Mouse (Mus musculus) liver, embryonic 12.5 days (tissue): ENCODE data around the gene Mrpl23. TPM values are rescaled to one million over a fixed set of nuclear protein-coding genes. Genes with fewer than 3 reads are reported as not detected.

Experiments used
- ATAC-seq: fragments of 200-750 bp; cut with Nextera tagmentation; 2 replicates; pipeline ENCODE4 v1.8.0; 2017; ENCODE audit warnings: moderate number of reproducible peaks, mild to moderate bottlenecking, moderate library complexity
- H3K27ac ChIP-seq: fragments of 300-500 bp; sonication (generic); 2 replicates; pipeline ENCODE4 v1.5.1; 2016; ENCODE audit warnings: mild to moderate bottlenecking
- H3K27me3 ChIP-seq: fragments of 300-500 bp; sonication (generic); replicated peaks from 2 replicates; pipeline ENCODE4 v1.6.1; 2016; ENCODE audit warnings: mild to moderate bottlenecking, moderate library complexity
- H3K36me3 ChIP-seq: fragments of 300-500 bp; sonication (generic); 2 replicates; pipeline ENCODE4 v1.6.1; 2016; ENCODE audit warnings: mild to moderate bottlenecking, moderate library complexity
- H3K4me1 ChIP-seq: fragments of 300-500 bp; sonication (generic); 2 replicates; pipeline ENCODE4 v1.6.1; 2016
- H3K4me2 ChIP-seq: fragments of 300-500 bp; sonication (generic); 2 replicates; pipeline ENCODE4 v1.6.1; 2016; ENCODE audit warnings: mild to moderate bottlenecking, moderate library complexity
- H3K4me3 ChIP-seq: fragments of 300-500 bp; sonication (generic); 2 replicates; pipeline ENCODE4 v1.5.1; 2016; ENCODE audit warnings: mild to moderate bottlenecking, moderate library complexity
- H3K9ac ChIP-seq: fragments of 300-500 bp; sonication (generic); 2 replicates; pipeline ENCODE4 v1.6.1; 2016; ENCODE audit warnings: mild to moderate bottlenecking, moderate library complexity
- H3K9me3 ChIP-seq: fragments of 300-500 bp; sonication (generic); replicated peaks from 2 replicates; pipeline ENCODE4 v1.6.1; 2016; ENCODE audit warnings: mild to moderate bottlenecking, moderate library complexity
- WGBS: fragments of 180-500 bp; shearing (Covaris S2); methylation state at CpG from one replicate; pipeline ENCODE4 v1.1.7; 2016; ENCODE audit not compliant: insufficient replicate concordance; 5-methylcytosine and 5-hydroxymethylcytosine counted together
- polyA plus RNA-seq: library from polyadenylated mRNA; unstranded; fragments of >200 nt; fragmentation: Nextera tagmentation; extraction: Ambion mirVana; gene quantifications from 2 replicates; pipeline ENCODE4 v1.2.1, GENCODE M21; 2016

The Mrpl23 gene
- polyA plus RNA-seq, 1 experiment from 2014 or later, result 14.4 TPM

DNA sequence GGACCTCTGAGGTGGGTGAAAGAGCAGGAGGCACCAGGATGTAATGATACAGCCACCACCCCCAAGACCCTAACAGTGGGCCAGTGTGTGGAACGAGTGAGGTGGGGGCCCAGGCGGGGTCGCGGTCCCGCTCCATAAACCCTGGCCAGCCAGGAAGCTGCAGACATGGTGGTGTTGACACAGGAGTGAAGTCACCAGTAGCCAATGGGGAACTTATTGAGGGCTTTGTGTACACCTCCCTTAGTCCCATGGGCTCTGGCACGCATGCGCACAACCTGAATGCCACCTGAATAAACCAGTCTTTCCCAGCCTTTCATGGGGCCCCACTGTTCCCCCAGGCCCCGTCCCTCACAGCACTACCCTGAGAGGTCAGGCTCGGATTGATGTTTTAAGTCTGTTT, 38.1 kb downstream of the Mrpl23 start:
- peaks cover 62% of the 10 kb centered on the region for H3K4me1 ChIP-seq
- H3K36me3 ChIP-seq, result no peaks in the 10 kb centered on the region
- no peak overlapping the region for H3K9ac ChIP-seq
- ATAC-seq, result peak; percentile 27
- no peaks in the 10 kb centered on the region for H3K9me3 ChIP-seq
- H3K4me3 ChIP-seq, result no peak overlapping the region
- 54% methylated on average over 9 of the region's 9 CpGs for WGBS
- H3K27me3 ChIP-seq, result no peaks in the 10 kb centered on the region
- peak overlapping the region; percentile 80 for H3K27ac ChIP-seq
- no peak overlapping the region for H3K4me2 ChIP-seq

DNA sequence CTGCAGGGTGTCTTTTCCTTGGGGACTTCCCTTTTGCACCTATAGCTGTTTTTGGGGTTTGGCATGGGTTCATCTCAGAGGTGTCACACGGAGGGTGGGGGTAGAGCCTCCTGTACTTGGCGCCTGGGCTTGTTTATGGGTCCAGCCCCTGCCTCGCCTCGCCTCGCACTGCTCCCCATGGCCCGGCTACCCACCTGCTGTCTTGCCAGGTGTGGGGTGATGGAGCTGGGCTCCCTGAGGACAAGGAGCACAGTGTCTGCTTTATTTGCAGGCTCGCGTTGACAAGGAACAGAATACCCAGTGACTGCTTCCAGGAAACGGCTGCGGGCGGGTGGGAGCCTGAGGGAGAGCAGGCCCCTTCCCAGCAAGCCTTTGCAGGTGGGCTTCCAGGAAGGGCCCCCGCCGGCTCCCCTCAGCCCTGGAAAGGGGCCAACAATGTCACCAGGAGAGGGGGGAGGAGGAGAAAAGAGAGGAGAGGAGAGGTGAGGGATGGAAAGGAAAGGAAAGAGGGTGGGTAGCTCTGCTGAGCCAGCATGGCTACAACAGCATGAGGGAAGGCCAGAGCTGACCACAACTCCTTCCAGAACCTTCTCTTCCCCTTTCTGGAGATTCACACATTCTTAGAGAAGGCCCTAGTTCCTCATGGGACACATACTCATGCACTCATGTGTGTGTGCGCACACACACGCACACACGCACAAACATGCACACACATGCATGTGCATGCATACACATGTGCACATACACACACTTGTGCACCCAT, 39.2 kb downstream of the Mrpl23 start:
- Histone ChIP-seq H3K4me3 (no peak overlapping the region), H3K4me2 (no peak overlapping the region)

DNA sequence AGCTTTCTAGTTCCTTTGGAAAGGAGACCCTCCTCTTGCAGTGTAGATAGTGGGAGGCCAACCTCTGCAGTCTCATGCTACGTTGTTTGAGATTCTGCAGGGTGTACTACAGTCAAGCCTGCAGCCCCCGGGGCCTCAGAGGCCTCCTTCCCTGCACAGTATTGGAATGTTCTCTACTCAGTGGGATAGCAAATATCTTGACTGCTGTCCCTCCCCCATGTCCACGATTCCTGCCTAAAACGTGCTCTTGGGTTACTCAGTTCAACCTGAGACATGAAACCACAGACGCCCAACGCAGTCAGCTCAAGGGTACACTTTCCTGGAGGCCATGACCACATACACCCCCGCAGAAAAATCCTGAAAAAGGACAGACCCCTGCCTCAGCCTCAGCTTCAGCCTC, 39.9 kb downstream of the Mrpl23 start:
- 50% methylated on average over 7 of the region's 7 CpGs for WGBS
- Histone ChIP-seq H3K4me1 (peaks cover 61% of the 10 kb centered on the region), H3K36me3 (no peaks in the 10 kb centered on the region), H3K9me3 (no peaks in the 10 kb centered on the region), H3K27ac (peak overlapping the region; percentile 80), H3K4me3 (no peak overlapping the region), H3K27me3 (peaks cover 7% of the 10 kb centered on the region; the same call in 1 of the 2 replicates), H3K9ac (no peak overlapping the region), H3K4me2 (no peak overlapping the region; the same call in 1 of the 2 replicates)
- ATAC-seq, result no peak

More for the DNA sequence above, 39.2 kb downstream of the Mrpl23 start:
- Histone ChIP-seq H3K4me1 (peaks cover 56% of the 10 kb centered on the region), H3K9me3 (no peaks in the 10 kb centered on the region), H3K27ac (peak overlapping the region; percentile 80), H3K27me3 (no peaks in the 10 kb centered on the region), H3K9ac (0 out of 2 replicates have a peak overlapping the region, but pooled peaks have one; percentile 31), H3K36me3 (no peaks in the 10 kb centered on the region)
- no peak for ATAC-seq
- WGBS, result 62% methylated on average over 16 of the region's 16 CpGs

DNA sequence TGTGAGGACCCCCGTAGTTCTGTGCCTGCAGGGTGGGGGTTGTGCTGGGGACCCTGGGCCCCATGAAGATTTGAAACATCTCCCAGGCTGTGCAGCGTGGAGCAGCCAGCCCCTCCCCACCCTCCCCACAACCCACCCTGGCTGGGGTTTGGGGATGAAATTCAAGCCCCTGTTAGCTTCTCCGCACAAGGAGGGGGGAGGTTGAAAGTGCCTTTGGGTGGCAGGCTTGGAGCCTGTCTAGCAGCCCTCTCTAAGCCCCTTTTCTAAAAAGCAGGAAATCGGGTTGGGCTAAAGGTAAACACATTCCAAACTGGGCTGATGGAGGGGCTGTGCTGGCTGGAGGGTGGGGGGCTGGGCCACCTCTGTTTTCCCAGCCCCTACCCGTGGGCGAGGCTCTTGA, 40.5 kb downstream of the Mrpl23 start:
- Histone ChIP-seq H3K27ac (peak overlapping the region; percentile 80), H3K4me3 (no peak overlapping the region), H3K9ac (no peak overlapping the region), H3K27me3 (peaks cover 9% of the 10 kb centered on the region; the same call in 1 of the 2 replicates), H3K36me3 (no peaks in the 10 kb centered on the region), H3K9me3 (no peaks in the 10 kb centered on the region), H3K4me1 (peaks cover 68% of the 10 kb centered on the region), H3K4me2 (no peak overlapping the region)
- no peak for ATAC-seq
- 56% methylated on average over 6 of the region's 6 CpGs for WGBS

DNA sequence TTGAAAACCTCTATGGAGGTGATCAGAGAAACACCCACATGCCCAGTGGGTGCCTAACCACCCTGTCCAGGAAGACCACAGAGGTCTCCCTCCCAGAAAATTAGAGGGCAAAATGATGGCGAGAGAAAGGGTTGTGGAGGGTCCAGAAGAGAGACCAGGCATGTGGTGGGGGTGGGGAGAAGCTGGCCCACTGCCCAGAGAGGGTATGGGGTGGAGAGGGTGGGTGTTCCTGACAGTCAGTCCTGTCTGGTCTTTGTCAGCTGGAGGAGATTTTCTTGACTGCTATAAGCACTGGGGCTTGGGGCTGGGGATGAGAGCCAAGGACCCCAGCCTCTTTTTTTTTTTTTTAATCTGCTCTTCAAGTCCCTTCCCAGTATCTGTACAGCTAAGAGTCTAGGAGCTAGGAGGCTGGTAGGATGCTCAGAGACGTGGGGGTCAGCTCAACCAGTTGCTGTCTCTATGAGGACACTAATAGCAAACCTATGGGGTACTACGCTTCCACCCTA, 41.7 kb downstream of the Mrpl23 start:
- Histone ChIP-seq H3K9me3 (0 out of 2 replicates have a peak, but pooled peaks cover 5% of the 10 kb centered on the region), H3K4me1 (peaks cover 72% of the 10 kb centered on the region), H3K9ac (no peak overlapping the region), H3K4me2 (no peak overlapping the region), H3K36me3 (no peaks in the 10 kb centered on the region), H3K27ac (peak overlapping the region; percentile 80), H3K27me3 (peaks cover 9% of the 10 kb centered on the region; the same call in 1 of the 2 replicates), H3K4me3 (no peak overlapping the region)
- 53% methylated on average over 3 of the region's 3 CpGs for WGBS
- ATAC-seq, result no peak

DNA sequence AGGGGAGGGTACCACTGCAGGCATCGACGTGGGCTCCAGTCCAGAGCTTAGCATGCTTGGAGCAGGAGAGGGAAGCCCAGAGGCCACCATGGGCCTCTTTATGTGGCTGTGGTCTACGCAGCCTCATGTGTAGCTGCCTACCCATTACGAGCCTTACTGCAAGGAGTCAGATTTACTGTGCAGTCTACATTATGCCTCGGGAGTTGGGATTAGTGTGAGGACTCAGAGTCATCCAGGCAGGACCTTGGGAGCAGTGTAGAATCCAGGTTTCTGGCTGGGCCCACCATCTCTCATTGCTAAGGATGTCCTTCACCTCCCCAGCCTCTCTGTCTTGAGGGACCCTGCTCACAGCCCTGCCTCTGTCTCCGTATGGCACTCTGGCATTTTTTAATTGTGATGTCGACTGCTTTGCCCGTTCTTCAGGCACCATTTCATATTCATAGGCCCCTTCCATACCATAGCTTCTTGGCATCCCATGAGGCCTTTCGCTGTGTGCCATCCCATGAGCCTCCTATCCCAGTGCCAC, 42.4 kb downstream of the Mrpl23 start:
- Histone ChIP-seq H3K9ac (no peak overlapping the region), H3K4me1 (peaks cover 71% of the 10 kb centered on the region), H3K4me2 (no peak overlapping the region), H3K27ac (peak overlapping the region; percentile 80), H3K36me3 (no peaks in the 10 kb centered on the region), H3K4me3 (no peak overlapping the region), H3K9me3 (0 out of 2 replicates have a peak, but pooled peaks cover 6% of the 10 kb centered on the region), H3K27me3 (peaks cover 9% of the 10 kb centered on the region; the same call in 1 of the 2 replicates)
- 50% methylated on average over 9 of the region's 9 CpGs for WGBS
- peak; percentile 14 for ATAC-seq

DNA sequence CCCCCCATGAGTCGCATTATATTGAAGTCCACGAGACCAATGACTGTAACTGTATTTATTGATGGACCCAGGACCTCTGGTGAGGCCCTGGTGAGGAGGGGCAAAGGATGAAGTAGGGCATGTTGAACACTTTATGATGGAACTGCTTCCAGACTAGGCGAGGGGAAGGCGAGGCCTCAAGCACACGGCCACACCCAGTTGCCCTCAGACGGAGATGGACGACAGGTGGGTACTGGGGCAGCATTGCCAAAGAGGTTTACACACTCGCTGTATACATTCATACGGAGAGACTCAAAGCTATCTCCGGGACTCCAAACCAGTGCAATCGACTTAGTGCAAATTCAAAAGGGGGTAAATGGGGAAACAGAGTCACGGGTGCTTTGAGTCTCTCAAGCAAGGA, 43.0 kb downstream of the Mrpl23 start:
- Histone ChIP-seq H3K4me3 (0 out of 2 replicates have a peak overlapping the region, but pooled peaks have one; percentile 12), H3K27ac (peak overlapping the region; percentile 80; the same call in 1 of the 2 replicates), H3K36me3 (no peaks in the 10 kb centered on the region), H3K9me3 (peaks cover 12% of the 10 kb centered on the region; the same call in 1 of the 2 replicates), H3K4me1 (peaks cover 65% of the 10 kb centered on the region), H3K27me3 (peaks cover 9% of the 10 kb centered on the region; the same call in 1 of the 2 replicates), H3K4me2 (0 out of 2 replicates have a peak overlapping the region, but pooled peaks have one; percentile 66), H3K9ac (no peak overlapping the region)
- whole genome bisulfite sequencing, result 71% methylated on average over 12 of the region's 12 CpGs
- ATAC-seq, result no peak

DNA sequence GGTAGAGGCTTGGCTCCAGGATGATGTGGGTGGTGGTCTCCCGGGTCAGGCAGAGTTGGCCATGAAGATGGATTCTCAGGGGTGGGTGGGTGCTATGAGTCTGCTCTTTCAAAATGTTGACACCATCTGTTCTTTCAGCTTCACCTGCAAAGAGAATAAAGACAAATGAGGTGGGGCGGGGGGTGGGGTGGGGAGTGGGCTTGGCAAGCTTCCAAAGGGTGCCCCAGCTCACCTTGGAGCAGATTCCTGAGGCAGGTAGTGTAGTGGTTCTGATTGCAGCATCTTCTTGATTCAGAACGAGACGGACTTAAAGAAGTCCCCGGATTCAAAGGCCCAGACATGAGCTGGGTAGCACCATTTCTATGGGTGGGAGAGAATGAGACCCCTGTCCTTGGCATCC, 43.5 kb downstream of the Mrpl23 start:
- Histone ChIP-seq H3K9me3 (peaks cover 16% of the 10 kb centered on the region; the same call in 1 of the 2 replicates), H3K27me3 (peaks cover 9% of the 10 kb centered on the region; the same call in 1 of the 2 replicates), H3K36me3 (no peaks in the 10 kb centered on the region), H3K4me2 (peak overlapping the region; percentile 66), H3K9ac (peak overlapping the region; percentile 66; the same call in 1 of the 2 replicates), H3K4me1 (peaks cover 62% of the 10 kb centered on the region), H3K4me3 (peak overlapping the region; percentile 49), H3K27ac (peak overlapping the region; percentile 80)
- WGBS, result 62% methylated on average over 5 of the region's 5 CpGs
- ATAC-seq, result no peak

DNA sequence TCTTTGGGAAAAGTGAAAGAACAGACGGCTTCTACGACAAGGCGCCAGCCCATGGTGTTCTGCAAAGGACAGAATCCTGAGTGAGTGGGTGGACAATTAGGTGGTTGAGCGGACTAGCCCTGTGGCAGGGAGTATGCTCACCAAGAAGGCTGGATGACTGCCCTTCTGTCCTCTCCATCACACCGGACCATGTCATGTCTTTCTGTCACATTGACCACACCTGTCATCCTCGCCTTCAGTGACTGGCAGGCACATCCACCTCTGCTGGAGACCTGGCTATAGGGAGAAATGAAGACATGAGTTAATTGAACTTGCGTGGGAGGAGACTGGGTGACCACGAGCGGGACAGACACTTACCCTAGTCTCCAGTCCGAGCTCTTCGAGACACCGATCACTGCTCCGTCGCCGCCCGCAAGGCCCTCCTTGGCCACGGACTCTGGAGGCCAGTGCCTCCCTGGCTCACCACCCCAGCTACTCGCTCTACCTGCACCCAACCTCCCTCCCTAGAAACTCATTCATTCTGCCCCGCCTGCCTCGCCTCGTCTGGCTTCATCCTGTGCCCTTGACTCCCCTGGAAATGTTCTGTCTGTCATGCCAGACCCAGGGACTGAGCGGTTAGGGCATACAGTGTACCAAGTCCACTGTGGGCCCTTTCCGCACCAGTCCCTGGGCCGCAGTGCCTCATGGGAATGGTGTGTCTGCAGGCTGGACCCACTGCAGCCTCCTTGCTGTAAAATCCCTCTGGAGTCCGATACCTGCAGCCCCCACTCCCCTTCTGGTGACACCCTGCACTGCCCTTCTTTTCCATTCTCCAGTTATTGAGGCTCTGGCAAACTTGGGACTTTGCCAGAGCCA, 44.2 kb downstream of the Mrpl23 start:
- peak overlapping the region; percentile 49 for H3K4me3 ChIP-seq
- peak overlapping the region; percentile 80 for H3K27ac ChIP-seq
- WGBS, result 68% methylated on average over 25 of the region's 25 CpGs
- peak overlapping the region; percentile 66 for H3K4me2 ChIP-seq
- H3K36me3 ChIP-seq, result no peaks in the 10 kb centered on the region
- no peak for ATAC-seq
- H3K9me3 ChIP-seq, result peaks cover 23% of the 10 kb centered on the region
- H3K4me1 ChIP-seq, result peaks cover 54% of the 10 kb centered on the region
- peak overlapping the region; percentile 66 for H3K9ac ChIP-seq
- peaks cover 9% of the 10 kb centered on the region; the same call in 1 of the 2 replicates for H3K27me3 ChIP-seq

DNA sequence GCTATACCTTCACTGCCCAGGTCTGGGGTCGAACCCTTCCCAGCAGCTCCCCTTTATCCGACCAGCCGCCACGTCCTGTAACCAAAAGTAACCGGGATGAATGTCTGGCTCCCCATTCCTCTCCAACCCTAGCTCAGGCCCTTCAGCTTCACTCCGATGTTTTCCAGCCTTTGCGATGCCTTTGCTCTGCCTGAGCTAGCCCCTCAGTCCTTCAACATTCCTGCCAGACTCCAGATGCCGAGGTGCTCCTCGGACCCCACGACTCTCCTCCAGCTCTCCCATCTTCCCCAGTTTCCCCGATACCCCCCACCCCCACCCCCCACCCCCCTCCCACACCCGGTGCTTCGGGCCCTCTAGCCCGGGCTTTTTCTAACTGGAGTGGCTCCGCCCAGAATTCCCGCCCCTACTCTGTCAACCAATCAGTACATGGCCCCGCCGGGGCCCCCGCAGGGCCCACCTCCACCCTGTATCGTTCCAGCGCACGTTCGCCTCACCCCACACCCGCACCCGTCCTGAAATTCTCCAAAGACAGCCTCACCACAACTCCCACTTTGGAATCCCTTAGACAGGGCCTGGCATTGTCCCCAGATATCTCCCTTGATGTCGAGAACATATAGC, 45.4 kb downstream of the Mrpl23 start:
- peak overlapping the region; percentile 66 for H3K4me2 ChIP-seq
- peaks cover 26% of the 10 kb centered on the region for H3K9me3 ChIP-seq
- H3K9ac ChIP-seq, result peak overlapping the region; percentile 66
- peak; percentile 81 for ATAC-seq
- peaks cover 16% of the 10 kb centered on the region; the same call in 1 of the 2 replicates for H3K27me3 ChIP-seq
- H3K4me1 ChIP-seq, result peaks cover 42% of the 10 kb centered on the region
- H3K27ac ChIP-seq, result peak overlapping the region; percentile 80
- peak overlapping the region; percentile 49 for H3K4me3 ChIP-seq
- no peaks in the 10 kb centered on the region for H3K36me3 ChIP-seq
- 42% methylated on average over 26 of the region's 26 CpGs for WGBS

DNA sequence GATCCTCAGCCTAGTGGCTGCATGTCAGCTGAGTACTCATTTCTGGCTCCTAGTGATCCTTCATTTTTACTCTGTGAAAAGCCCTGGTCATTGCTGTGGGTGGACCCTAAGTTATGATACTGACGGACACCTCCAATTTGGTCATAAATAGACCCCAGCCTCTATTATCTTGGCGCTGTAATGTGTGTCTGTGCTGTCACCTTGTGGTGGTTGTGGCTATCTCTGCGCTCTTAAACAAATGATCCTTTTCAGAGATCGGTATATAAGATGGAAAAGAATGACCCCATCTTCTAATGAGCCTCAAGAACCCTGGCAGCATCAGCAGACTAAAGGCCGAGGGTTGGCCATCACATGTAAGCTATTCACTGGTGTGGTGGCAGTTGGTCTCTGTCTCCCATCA, 46.6 kb downstream of the Mrpl23 start:
- Histone ChIP-seq H3K27me3 (peaks cover 16% of the 10 kb centered on the region; the same call in 1 of the 2 replicates), H3K36me3 (no peaks in the 10 kb centered on the region), H3K9me3 (peaks cover 26% of the 10 kb centered on the region), H3K4me1 (peaks cover 31% of the 10 kb centered on the region), H3K9ac (no peak overlapping the region), H3K4me2 (peak overlapping the region; percentile 66; the same call in 1 of the 2 replicates), H3K27ac (no peak overlapping the region; the same call in 1 of the 2 replicates), H3K4me3 (no peak overlapping the region; the same call in 1 of the 2 replicates)
- 57% methylated on average over 5 of the region's 5 CpGs for WGBS
- ATAC-seq, result no peak
